Mouse (Mus musculus) liver, adult 2 months (tissue): ENCODE data around the gene Ubxn4. TPM values are rescaled to one million over a fixed set of nuclear protein-coding genes. Genes with fewer than 3 reads are reported as not detected.
"Not testable (repeated sequence)": the region's sequence is repeated elsewhere in the genome, so short reads cannot be mapped to it uniquely, and the experiment has no call there.

ENCODE experiments used
- DNase-seq: peaks from one replicate; pipeline ENCODE4 v3.0.0-alpha.2; 2011; ENCODE audit warnings: low read depth, low spot score; ENCODE audit errors: extremely low read depth
- H3K27ac ChIP-seq: fragments of 200-500 bp; replicated peaks from 2 replicates; pipeline ENCODE4 v1.5.1; 2012; ENCODE audit warnings: low read depth, mild to moderate bottlenecking, control low read depth, inconsistent platforms, low read length; ENCODE audit not compliant: insufficient read depth
- H3K27me3 ChIP-seq: fragments of 200-500 bp; 2 replicates; pipeline ENCODE4 v1.6.1; 2012; ENCODE audit warnings: mild to moderate bottlenecking, moderate library complexity, low read length, inconsistent platforms; ENCODE audit not compliant: control insufficient read depth, insufficient read depth
- H3K36me3 ChIP-seq: fragments of 200-500 bp; 2 replicates; pipeline ENCODE4 v1.6.1; 2012; ENCODE audit warnings: low read length, inconsistent platforms; ENCODE audit not compliant: control insufficient read depth, insufficient read depth
- H3K4me1 ChIP-seq: fragments of 200-500 bp; 2 replicates; pipeline ENCODE4 v1.6.1; 2011; ENCODE audit warnings: low read length; ENCODE audit not compliant: control insufficient read depth, insufficient read depth
- H3K4me3 ChIP-seq: fragments of 200-500 bp; 2 replicates; pipeline ENCODE4 v1.5.1; 2011; ENCODE audit warnings: low read depth, mild to moderate bottlenecking, control low read depth, low read length, moderate library complexity; ENCODE audit not compliant: insufficient read depth
- H3K79me2 ChIP-seq: fragments of 200-500 bp; 2 replicates; pipeline ENCODE4 v1.6.1; 2012; ENCODE audit warnings: inconsistent platforms, mild to moderate bottlenecking, low read length, moderate library complexity; ENCODE audit not compliant: control insufficient read depth, insufficient read depth
- H3K9ac ChIP-seq: fragments of 200-500 bp; 2 replicates; pipeline ENCODE4 v1.6.1; 2012; ENCODE audit warnings: low read depth, mild to moderate bottlenecking, control low read depth, inconsistent platforms, low read length
- CTCF ChIP-seq: fragments of 200-500 bp; IDR thresholded peaks from 2 replicates; pipeline ENCODE4 v1.5.1; 2011; ENCODE audit warnings: low read depth, low read length, control low read depth
- POLR2A ChIP-seq: fragments of 200-500 bp; IDR thresholded peaks from 2 replicates; pipeline ENCODE4 v1.6.1; 2011; ENCODE audit warnings: low read length, control low read depth; ENCODE audit not compliant: insufficient read depth; ENCODE audit errors: extremely low read depth
- WGBS: fragments of 180-500 bp; shearing (Covaris S2); methylation state at CpG from one replicate; pipeline ENCODE4 v1.1.7; 2018; 5-methylcytosine and 5-hydroxymethylcytosine counted together
- polyA plus RNA-seq: library from polyadenylated mRNA; depleted of rRNA; stranded (reverse); fragments of >200 nt; gene quantifications from 2 replicates; pipeline ENCODE4 v1.2.3, GENCODE M21; 2012
- total RNA-seq: library from RNA; depleted of rRNA; stranded (reverse); fragments of >200 nt; gene quantifications from 2 replicates; pipeline ENCODE4 v1.2.3, GENCODE M21; 2014

Gene Ubxn4
- total and polyA plus RNA-seq, 2 experiments: 26.2 to 41.0 TPM

DNA sequence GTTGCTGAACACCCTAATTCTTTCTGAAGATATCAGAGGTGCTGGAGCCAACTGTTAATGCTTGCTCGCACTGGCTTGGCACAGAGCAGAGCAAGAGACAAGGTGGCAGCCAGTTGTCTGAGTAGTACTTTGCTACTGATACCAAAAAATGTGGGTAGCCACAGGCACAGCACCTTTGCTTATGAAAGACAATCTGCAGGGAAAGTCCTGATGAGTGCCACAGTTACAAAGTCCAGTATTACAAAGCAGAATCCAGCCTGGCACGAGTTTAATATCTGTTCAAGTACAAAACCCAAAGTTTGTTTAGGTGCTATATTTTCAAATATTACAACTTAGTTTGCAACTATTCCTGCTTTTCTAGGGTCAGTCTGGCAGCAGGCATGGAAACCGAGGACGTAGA, 8.6 kb upstream of the Ubxn4 start:
- H3K4me1 ChIP-seq: peaks cover 7% of the 10 kb centered on the region
- peak; percentile 94 for DNase-seq
- no peak overlapping the region for H3K4me3 ChIP-seq
- H3K27me3 ChIP-seq: no peaks in the 10 kb centered on the region
- TF ChIP-seq CTCF (no peak), POLR2A (no peak)
- WGBS: 23% methylated on average over 4 of the region's 4 CpGs
- H3K27ac ChIP-seq: peak overlapping the region; percentile 50
- H3K36me3 ChIP-seq: peaks cover 33% of the 10 kb centered on the region
- no peaks in the 10 kb centered on the region for H3K79me2 ChIP-seq
- H3K9ac ChIP-seq: no peak overlapping the region

DNA sequence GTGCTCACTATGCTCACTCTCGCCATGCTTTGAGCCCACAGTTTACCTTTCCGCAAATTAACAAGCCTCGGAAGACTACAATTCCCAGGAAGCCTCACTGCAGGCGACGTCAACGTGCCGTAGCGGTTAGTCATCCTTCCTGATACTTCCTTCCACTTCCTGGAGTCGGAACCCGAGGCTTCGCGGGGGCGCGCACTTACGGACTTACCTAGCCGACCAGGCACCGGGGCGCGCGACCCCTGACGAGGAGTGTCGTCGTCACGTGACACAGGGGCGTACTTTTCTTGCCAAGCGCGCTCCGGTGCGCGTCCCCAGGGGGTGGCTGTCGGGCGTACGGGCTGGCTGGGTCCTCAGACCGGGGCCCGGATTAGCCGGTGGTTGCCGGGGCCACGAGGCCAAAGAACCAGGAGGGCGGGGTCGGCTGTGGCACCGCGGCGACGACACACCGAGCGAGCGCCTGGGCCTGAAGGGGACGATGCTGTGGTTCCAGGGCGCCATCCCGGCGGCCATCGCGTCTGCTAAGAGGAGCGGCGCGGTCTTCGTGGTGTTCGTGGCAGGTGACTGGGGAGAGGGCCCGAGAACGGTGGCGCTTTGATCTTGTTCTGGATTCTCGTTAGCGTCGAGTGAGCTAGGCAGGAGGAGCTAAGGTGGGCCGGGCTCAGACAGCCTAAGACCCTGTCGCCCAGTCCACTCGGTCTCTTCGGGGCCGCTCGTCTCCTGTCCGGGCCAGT, 397 bp downstream of the Ubxn4 start:
- peaks cover 13% of the 10 kb centered on the region; the same call in 1 of the 2 replicates for H3K79me2 ChIP-seq
- peak overlapping the region; percentile 90 for H3K9ac ChIP-seq
- peak; percentile 95 for DNase-seq
- WGBS: under 1% methylated on average over 71 of the region's 71 CpGs
- 0 out of 2 replicates have a peak, but pooled peaks cover 2% of the 10 kb centered on the region for H3K36me3 ChIP-seq
- peak overlapping the region; percentile 86 for H3K4me3 ChIP-seq
- H3K27me3 ChIP-seq: no peaks in the 10 kb centered on the region
- peak overlapping the region; percentile 78 for H3K27ac ChIP-seq
- peak; percentile 71 for TF ChIP-seq POLR2A
- no peak for TF ChIP-seq CTCF
- H3K4me1 ChIP-seq: peaks cover 1% of the 10 kb centered on the region; the same call in 1 of the 2 replicates

DNA sequence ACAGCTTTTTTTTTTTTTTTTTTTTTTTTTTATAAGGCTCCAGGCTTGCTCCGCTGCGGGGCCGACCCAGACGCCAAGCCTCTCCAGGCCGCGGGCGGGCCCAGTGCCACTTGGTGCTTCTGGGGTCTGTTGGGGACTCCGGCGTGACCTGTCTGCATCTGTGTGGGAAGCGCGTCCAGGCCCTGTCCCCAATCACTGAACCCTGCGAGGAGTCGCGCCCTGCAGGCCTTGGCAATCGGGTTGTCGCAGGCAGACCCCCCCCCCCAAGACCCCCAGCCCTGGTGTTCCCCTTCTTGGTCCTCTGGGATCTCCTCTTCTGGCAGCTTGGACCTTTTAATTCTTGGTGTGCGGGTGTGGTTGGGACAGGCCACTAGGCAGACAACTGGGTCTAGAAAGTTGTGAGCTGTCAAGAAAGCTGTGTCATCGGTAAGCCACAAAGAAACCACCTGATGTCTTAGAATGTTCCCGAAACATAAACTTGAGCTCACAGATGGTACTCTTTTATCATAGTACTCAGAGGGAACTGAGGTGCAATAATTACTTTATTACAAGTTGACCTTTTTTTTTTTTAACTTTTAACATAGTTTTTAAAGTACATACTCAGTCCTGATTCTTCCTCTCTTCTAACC, 1.1 kb downstream of the Ubxn4 start:
- Histone ChIP-seq H3K27me3 (no peaks in the 10 kb centered on the region), H3K36me3 (peaks cover 6% of the 10 kb centered on the region; the same call in 1 of the 2 replicates), H3K79me2 (peaks cover 13% of the 10 kb centered on the region; the same call in 1 of the 2 replicates), H3K27ac (peak overlapping the region; percentile 78), H3K4me1 (peaks cover 1% of the 10 kb centered on the region; the same call in 1 of the 2 replicates), H3K9ac (peak overlapping the region; percentile 90), H3K4me3 (peak overlapping the region; percentile 86)
- 1% methylated on average over 19 of the region's 19 CpGs for WGBS
- peak; percentile 63 for DNase-seq
- TF ChIP-seq CTCF (no peak), POLR2A (no peak)

DNA sequence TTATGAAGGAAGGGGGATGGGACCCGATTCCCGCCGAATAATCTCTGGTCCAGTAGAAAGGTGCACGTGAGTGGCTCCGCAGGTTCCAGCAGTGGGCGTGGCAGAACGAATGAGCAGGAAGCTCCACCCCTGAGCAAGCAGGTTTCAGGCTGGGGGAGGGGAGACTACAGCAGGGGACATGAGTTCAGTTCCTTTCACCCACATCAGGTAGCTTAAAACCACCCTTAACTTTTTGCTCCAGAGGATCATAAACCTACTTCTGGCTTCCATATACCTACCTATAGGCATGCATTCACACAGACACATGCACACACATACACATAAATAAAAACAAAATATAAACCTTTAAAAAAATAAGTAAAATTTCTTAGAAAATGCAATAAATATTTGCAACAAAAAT, 23.3 kb downstream of the Ubxn4 start:
- not testable (repeated sequence) for DNase-seq, H3K9ac ChIP-seq, H3K27me3 ChIP-seq, H3K4me3 ChIP-seq, H3K79me2 ChIP-seq, H3K4me1 ChIP-seq, H3K27ac ChIP-seq
- 59% methylated on average over 7 of the region's 7 CpGs for WGBS
- peaks cover 65% of the 10 kb centered on the region for H3K36me3 ChIP-seq

DNA sequence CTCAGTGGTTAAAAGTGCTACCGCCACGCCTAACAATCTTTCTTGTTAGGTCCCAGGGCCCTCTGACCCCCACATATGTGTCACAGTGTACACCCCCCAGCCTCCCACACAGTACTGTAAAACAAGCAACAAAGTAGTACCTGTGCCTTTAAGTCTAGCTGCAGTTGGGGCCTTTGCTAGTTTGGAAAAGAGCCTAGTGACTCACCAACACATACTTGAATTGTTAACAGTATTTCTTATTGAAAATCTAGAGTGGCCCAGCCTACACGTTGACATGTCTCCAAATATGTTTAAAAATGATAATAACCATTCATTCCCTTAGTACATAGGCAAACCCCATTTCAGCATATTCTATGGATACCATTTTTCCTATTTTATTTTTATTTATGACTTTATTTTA, 27.0 kb downstream of the Ubxn4 start:
- Histone ChIP-seq H3K36me3 (peaks cover 74% of the 10 kb centered on the region), H3K27me3 (no peaks in the 10 kb centered on the region), H3K27ac (no peak overlapping the region), H3K4me3 (no peak overlapping the region), H3K79me2 (no peaks in the 10 kb centered on the region), H3K9ac (no peak overlapping the region), H3K4me1 (no peaks in the 10 kb centered on the region)
- TF ChIP-seq CTCF (no peak), POLR2A (no peak)
- DNase-seq: no peak
- 89% methylated on average over 3 of the region's 3 CpGs for WGBS

DNA sequence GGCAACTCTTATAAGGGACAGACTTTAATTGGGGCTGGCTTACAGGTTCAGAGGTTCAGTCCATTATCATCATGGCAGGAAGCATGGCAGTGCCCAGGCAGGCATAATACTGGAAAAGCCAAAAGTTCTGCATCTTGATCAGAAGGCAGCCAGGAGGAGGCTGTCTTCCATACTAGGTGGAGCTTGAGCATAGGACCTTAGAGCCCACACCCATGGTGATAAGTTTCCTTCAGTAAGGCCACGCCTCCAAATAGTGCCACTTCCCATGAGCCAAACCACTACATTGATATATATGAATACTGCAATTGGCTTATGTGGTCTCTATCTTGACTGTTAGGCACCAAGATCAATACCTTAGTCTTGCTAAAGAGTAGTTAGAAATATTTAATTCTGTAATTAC, 32.1 kb downstream of the Ubxn4 start:
- Histone ChIP-seq H3K36me3 (peaks cover 71% of the 10 kb centered on the region), H3K9ac (no peak overlapping the region), H3K27me3 (no peaks in the 10 kb centered on the region), H3K79me2 (no peaks in the 10 kb centered on the region), H3K4me1 (no peaks in the 10 kb centered on the region), H3K4me3 (no peak overlapping the region), H3K27ac (no peak overlapping the region)
- WGBS: 100% methylated on average over 1 of the region's 1 CpGs
- TF ChIP-seq POLR2A: no peak
- TF ChIP-seq CTCF: no peak
- DNase-seq: no peak
